Mouse (Mus musculus): ENCODE measurements around the gene Srrd.

DNA sequence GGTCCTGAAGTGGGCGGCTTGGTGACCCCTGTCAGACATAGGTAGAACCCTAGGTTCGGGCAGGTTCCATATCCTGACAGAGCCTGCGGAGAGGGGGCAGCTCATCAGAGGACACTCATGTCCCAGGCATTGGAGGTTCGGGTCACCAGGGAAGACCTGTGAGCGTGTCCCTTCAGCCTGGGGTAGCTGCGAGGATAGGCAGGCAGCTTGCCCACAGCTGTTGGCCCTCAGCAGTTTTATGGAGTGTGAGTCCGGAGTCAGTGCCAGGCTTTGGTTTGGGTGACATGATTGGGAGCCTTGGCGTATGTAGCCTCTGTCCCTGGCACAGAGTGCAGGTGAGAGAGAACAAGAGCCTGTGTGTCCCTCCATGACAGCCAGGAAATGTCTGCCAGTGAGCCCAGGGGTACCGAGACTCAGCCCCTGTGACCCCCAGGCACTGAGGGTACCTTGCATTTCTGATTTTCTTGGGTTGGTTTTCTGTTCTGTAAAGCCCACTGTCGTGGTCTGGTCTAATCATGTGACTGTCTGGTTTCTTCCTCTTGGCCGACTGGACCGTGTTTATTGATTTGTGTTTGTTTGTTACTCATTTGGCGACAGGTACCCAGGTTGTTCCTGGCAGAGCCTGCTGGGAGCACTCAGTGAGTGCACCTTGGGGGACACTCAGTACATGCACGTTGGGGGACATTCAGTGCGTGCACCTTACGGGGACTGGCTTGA lies 52.9 kb downstream of the Srrd start:
- TF ChIP-seq CTCF (IDR thresholded peaks at IDR 0.05; ENCODE audit: low read depth, low read length) (no peak), POLR2A (IDR thresholded peaks at IDR 0.05; ENCODE audit: borderline replicate concordance, low read depth, low read length) (no peak)
